ENCODE assay signal across 8 mouse cellular contexts in genomic region chr7:4500892-4501471, GRCm38 (mm10). TPM values are rescaled to one million over a fixed set of nuclear protein-coding genes. Genes with fewer than 3 reads are reported as not detected.
A peak's percentile ranks its signal among the peaks of the same experiment; 100 is the strongest.
DNase-seq lines count a peak whose midpoint lies in the region; ATAC-seq lines count a peak whose summit lies in the region.

No protein-coding gene starts in this region.

- H3K36me3 ChIP-seq in liver, embryonic 11.5 days (ENCODE audit: control insufficient read depth, insufficient read depth, low read length): peaks cover 12% of the 10 kb centered on the region
- no peaks in the 10 kb centered on the region for H3K36me3 ChIP-seq in stomach, embryonic 15.5 days

- H3K9ac ChIP-seq in liver, embryonic 11.5 days (ENCODE audit: low read depth, low read length): peak overlapping the region; percentile 97
- peak overlapping the region; percentile 83 for H3K9ac ChIP-seq in stomach, embryonic 15.5 days

- peak; percentile 37 for ATAC-seq in liver, embryonic 11.5 days (replicated peaks; ENCODE audit: low FRiP score)
- ATAC-seq in monocyte, adult 5-6 weeks (replicated peaks; ENCODE audit: insufficient number of reproducible peaks, low FRiP score, low TSS enrichment, poor library complexity, severe bottlenecking): peak; percentile 36
- peak; percentile 37 for ATAC-seq in stomach, embryonic 15.5 days (ENCODE audit: insufficient read depth, low FRiP score, low read depth)

- DNase-seq in heart, adult 11 months: peak; percentile 96
- no peak for DNase-seq in heart, adult 8-10 months (ENCODE audit: low spot score)
- peak; percentile 82 for DNase-seq in cerebellum, adult 9-11 months
- DNase-seq in gastrocnemius, postnatal 4 days (ENCODE audit: low spot score in 2 of 2): peak; percentile 41 to 53
- peak; percentile 20 to 31 for DNase-seq in kidney, adult 8-10 months
- DNase-seq in liver, embryonic 11.5 days (ENCODE audit: low spot score): peak; percentile 61

- no peaks in the 10 kb centered on the region for H3K27me3 ChIP-seq in liver, embryonic 11.5 days (replicated peaks; ENCODE audit: control insufficient read depth, insufficient read depth, low read length)
- no peaks in the 10 kb centered on the region for H3K27me3 ChIP-seq in stomach, embryonic 15.5 days (replicated peaks)

- peak overlapping the region; percentile 88 for H3K27ac ChIP-seq in liver, embryonic 11.5 days (ENCODE audit: low read depth, low read length)
- peak overlapping the region; percentile 94 for H3K27ac ChIP-seq in stomach, embryonic 15.5 days

- under 1% methylated on average over 41 of the region's 52 CpGs for WGBS in liver, embryonic 11.5 days
- WGBS in stomach, embryonic 15.5 days: under 1% methylated on average over 26 of the region's 52 CpGs

- H3K4me2 ChIP-seq in liver, embryonic 11.5 days: peak overlapping the region; percentile 88
- H3K4me2 ChIP-seq in stomach, embryonic 15.5 days: peak overlapping the region; percentile 69

- no peaks in the 10 kb centered on the region for H3K9me3 ChIP-seq in liver, embryonic 11.5 days (ENCODE audit: control insufficient read depth, low read length)
- H3K9me3 ChIP-seq in stomach, embryonic 15.5 days: no peaks in the 10 kb centered on the region

- H3K4me1 ChIP-seq in liver, embryonic 11.5 days (replicated peaks; ENCODE audit: control insufficient read depth, insufficient read depth, low read length): peaks cover 38% of the 10 kb centered on the region
- peaks cover 23% of the 10 kb centered on the region for H3K4me1 ChIP-seq in stomach, embryonic 15.5 days

- H3K4me3 ChIP-seq in liver, embryonic 11.5 days (ENCODE audit: low read depth, low read length): peak overlapping the region; percentile 96
- peak overlapping the region; percentile 93 for H3K4me3 ChIP-seq in stomach, embryonic 15.5 days (replicated peaks)

RNA-seq across cellular contexts. Expression of gene Ppp1r12c, which starts 0.5 kb away (rescaled TPM):
- total RNA-seq in heart, adult 8-10 months (2022): 10 to 100 TPM; 55.6 to 74.8 (median 61.6) TPM
- total RNA-seq in gastrocnemius, postnatal 4 days (2021): 10 to 100 TPM; 63.9 to 81.6 TPM
- 46.2 and 48.0 TPM in 2 replicates for polyA plus RNA-seq in liver, embryonic 11.5 days (2014; fragmentation: Nextera tagmentation; extraction: Ambion mirVana)
- 272 to 296 TPM (median 283 TPM) in 3 replicates for total RNA-seq in monocyte, adult 5-6 weeks (2017)
- polyA plus RNA-seq in stomach, embryonic 15.5 days (2015; fragmentation: Nextera tagmentation; extraction: Ambion mirVana): 51.7 and 53.6 TPM in 2 replicates

RNA-seq across cellular contexts. Expression of gene Tnnt1, which starts 15.2 kb away (rescaled TPM):
- 10 to 100 TPM; 12.4 to 22.1 (median 19.0) TPM for total RNA-seq in heart, adult 8-10 months (2022)
- 100 to 1,000 TPM; 466 to 479 TPM for total RNA-seq in gastrocnemius, postnatal 4 days (2021)
- 25.1 and 27.7 TPM in 2 replicates for polyA plus RNA-seq in liver, embryonic 11.5 days (2014; fragmentation: Nextera tagmentation; extraction: Ambion mirVana)
- not detected in 3 replicates for total RNA-seq in monocyte, adult 5-6 weeks (2017)
- 25.5 and 33.1 TPM in 2 replicates for polyA plus RNA-seq in stomach, embryonic 15.5 days (2015; fragmentation: Nextera tagmentation; extraction: Ambion mirVana)

RNA-seq across cellular contexts. Expression of gene Tnni3, which starts 23.0 kb away (rescaled TPM):
- total RNA-seq in heart, adult 8-10 months (2022): over 10,000 TPM in 3 of 4 experiments, 1,000 to 10,000 TPM in 1; 9,443 to 11,840 (median 11,050) TPM
- total RNA-seq in gastrocnemius, postnatal 4 days (2021): 1 to 10 TPM; 1.7 to 3.0 TPM
- polyA plus RNA-seq in liver, embryonic 11.5 days (2014; fragmentation: Nextera tagmentation; extraction: Ambion mirVana): 8.9 and 17.0 TPM in 2 replicates
- total RNA-seq in monocyte, adult 5-6 weeks (2017): 6.1 to 6.3 TPM in 2 of 3 replicates, not detected in the other
- 5.4 and 6.4 TPM in 2 replicates for polyA plus RNA-seq in stomach, embryonic 15.5 days (2015; fragmentation: Nextera tagmentation; extraction: Ambion mirVana)

RNA-seq across cellular contexts. Expression of gene Dnaaf3, which starts 31.3 kb away (rescaled TPM):
- 1 to 10 TPM; 2.3 to 3.0 (median 2.6) TPM for total RNA-seq in heart, adult 8-10 months (2022)
- under 1 TPM; 0.26 to 0.44 TPM for total RNA-seq in gastrocnemius, postnatal 4 days (2021)
- polyA plus RNA-seq in liver, embryonic 11.5 days (2014; fragmentation: Nextera tagmentation; extraction: Ambion mirVana): 0.22 and 0.45 TPM in 2 replicates
- 0.85 to 2.0 TPM (median 1.8 TPM) in 3 replicates for total RNA-seq in monocyte, adult 5-6 weeks (2017)
- polyA plus RNA-seq in stomach, embryonic 15.5 days (2015; fragmentation: Nextera tagmentation; extraction: Ambion mirVana): 1.3 and 1.7 TPM in 2 replicates

RNA-seq across cellular contexts. Expression of gene Eps8l1, which starts 40.5 kb away (rescaled TPM):
- total RNA-seq in heart, adult 8-10 months (2022): 1 to 10 TPM; 1.3 to 5.8 (median 3.6) TPM
- 1 to 10 TPM; 2.4 to 5.1 TPM for total RNA-seq in gastrocnemius, postnatal 4 days (2021)
- 2.0 and 2.6 TPM in 2 replicates for polyA plus RNA-seq in liver, embryonic 11.5 days (2014; fragmentation: Nextera tagmentation; extraction: Ambion mirVana)
- total RNA-seq in monocyte, adult 5-6 weeks (2017): 15.0 to 52.1 TPM (median 27.4 TPM) in 3 replicates
- polyA plus RNA-seq in stomach, embryonic 15.5 days (2015; fragmentation: Nextera tagmentation; extraction: Ambion mirVana): 10.0 and 11.1 TPM in 2 replicates

Comparison
In these comparisons a context has a peak if more than half of its experiments do, and no peak if none do; other contexts are left out.
1. RNA of gene Tnnt1, which starts 15.2 kb away (total RNA-seq): 466 to 479 TPM in gastrocnemius, postnatal 4 days; 12.4 to 22.1 TPM in heart, adult 8-10 months and not detected in monocyte, adult 5-6 weeks; every median in the first group is over 10 times any median in the second.
2. RNA of gene Tnni3, which starts 23.0 kb away (total RNA-seq): 9,443 to 11,840 TPM in heart, adult 8-10 months; 6.1 to 6.3 TPM in monocyte, adult 5-6 weeks and 1.7 to 3.0 TPM in gastrocnemius, postnatal 4 days; every median in the first group is over 1,000 times any median in the second.
3. Peak in every context shown above with its lines, with median percentiles within 50 percentile points of each other: ATAC-seq.